In genomic region chr6:143326956-143327722, GRCm38 (mm10) we compare ENCODE assay signal across 9 mouse cellular contexts.
DNase-seq lines count a peak whose midpoint lies in the region; ATAC-seq and TF ChIP-seq lines count a peak whose summit lies in the region.
"Had no signal": no experiment of that assay in that cellular context is flagged by ENCODE, and none has a peak within 500 bp of the region (broad histone marks: within the 10 kb centered on the region; RNA-seq: fewer than 3 reads in every experiment).

No protein-coding gene starts in this region.

- peak overlapping the region; percentile 12; the same call in 1 of the 2 replicates for H3K4me2 ChIP-seq in lung, postnatal 0 days (replicated peaks; ENCODE audit: low read depth, low read length)

- WGBS in lung, postnatal 0 days: 75% methylated on average over 22 of the region's 22 CpGs

- H3K36me3 ChIP-seq in lung, postnatal 0 days (ENCODE audit: insufficient read depth, low read length): no peaks in the 10 kb centered on the region

- no peak for TF ChIP-seq CTCF in lung, postnatal 0 days (IDR thresholded peaks at IDR 0.05)

- peak; percentile 13 for DNase-seq in adrenal gland, postnatal 14 days
- no peak for DNase-seq in adrenal gland, postnatal 4 days (ENCODE audit: low spot score in 2 of 2)
- DNase-seq in spleen, postnatal 36 days (ENCODE audit: low spot score in 2 of 2): peak; percentile 14 to 33
- DNase-seq in spleen, postnatal 4 days (ENCODE audit: low spot score in 2 of 2): no peak
- peak; percentile 12 for DNase-seq in lung, postnatal 0 days (ENCODE audit: low spot score)
- DNase-seq in yolk sac, embryonic 10.5 days (ENCODE audit: low spot score): peak; percentile 12
- no peak for DNase-seq in Muller cell, postnatal 12 days (ENCODE audit: inconsistent ontology term)
- no peak for DNase-seq in testis, postnatal 10 days (ENCODE audit: low spot score)
- DNase-seq: cerebellum, postnatal 10 days had no signal

- H3K9me3 ChIP-seq in lung, postnatal 0 days (ENCODE audit: low read length): no peaks in the 10 kb centered on the region

- H3K27me3 ChIP-seq in lung, postnatal 0 days (replicated peaks; ENCODE audit: insufficient read depth, low read length): no peaks in the 10 kb centered on the region

- H3K4me1 ChIP-seq in lung, postnatal 0 days (ENCODE audit: insufficient read depth, low read depth, low read length): no peaks in the 10 kb centered on the region

- TF ChIP-seq EP300 in lung, postnatal 0 days (IDR thresholded peaks at IDR 0.05): no peak

- no peak overlapping the region for H3K27ac ChIP-seq in lung, postnatal 0 days (ENCODE audit: low read length)

- ATAC-seq in lung, postnatal 0 days: no peak

- no peak overlapping the region for H3K9ac ChIP-seq in lung, postnatal 0 days (replicated peaks; ENCODE audit: low read depth)

- no peak overlapping the region; the same call in 1 of the 2 replicates for H3K4me3 ChIP-seq in lung, postnatal 0 days (ENCODE audit: low read depth, low read length)

Comparison
In these comparisons a context has a peak if more than half of its experiments do, and no peak if none do; other contexts are left out.
1. DNase-seq: peak in adrenal gland, postnatal 14 days (single experiment), spleen, postnatal 36 days (2 of 2), lung, postnatal 0 days (single experiment) and yolk sac, embryonic 10.5 days (single experiment); none in adrenal gland, postnatal 4 days (0 of 2), spleen, postnatal 4 days (0 of 2), Muller cell, postnatal 12 days (single experiment) and testis, postnatal 10 days (single experiment).